Mouse (Mus musculus) megakaryocyte-erythroid progenitor cell, adult 5 weeks (primary cell): ENCODE results near the gene Rxfp4. TPM values are rescaled to one million over a fixed set of nuclear protein-coding genes. Genes with fewer than 3 reads are reported as not detected.

Experiments
- polyA plus RNA-seq: library from polyadenylated mRNA; stranded (reverse); fragments of >175 nt; gene quantifications from 2 replicates; pipeline ENCODE4 v1.2.3, GENCODE M21; 2012

Rxfp4 gene
- polyA plus RNA-seq = not detected in 2 replicates

GRCm38 (mm10) chr3:88652846-88653515 is at the start of gene Rxfp4:
Gene Rxfp4, minus strand, starts transcription at chr3:88653142.

GRCm38 (mm10) chr3:88684980-88685941 is 32.3 kb upstream of the Rxfp4 start, which contains the start of gene Khdc4:
Gene Khdc4, plus strand, starts transcription at chr3:88685803.

GRCm38 (mm10) chr3:88605666-88606065 is 47.3 kb downstream of the Rxfp4 start, which contains the start of gene Arhgef2:
Gene Arhgef2, plus strand, starts transcription at chr3:88605966.

Other genes starting within 250 kb of the Rxfp4 start
- gene Pmf1, start 242.8 kb downstream of the Rxfp4 start, polyA plus RNA-seq = 203 and 221 TPM in 2 replicates
- gene Slc25a44, start 228.0 kb downstream of the Rxfp4 start, polyA plus RNA-seq = 8.2 and 8.3 TPM in 2 replicates
- 60.3 and 109 TPM in 2 replicates for gene Sema4a, start 192.0 kb downstream of the Rxfp4 start, polyA plus RNA-seq
- 80.9 and 128 TPM in 2 replicates for gene Lmna, start 143.2 kb downstream of the Rxfp4 start, polyA plus RNA-seq
- gene Mex3a, start 120.7 kb downstream of the Rxfp4 start, polyA plus RNA-seq = 8.8 and 16.2 TPM in 2 replicates
- 0.24 and 0.69 TPM in 2 replicates for gene Rab25, start 104.8 kb downstream of the Rxfp4 start, polyA plus RNA-seq
- gene Lamtor2, start 100.1 kb downstream of the Rxfp4 start, polyA plus RNA-seq = 121 and 149 TPM in 2 replicates
- 74.0 and 78.9 TPM in 2 replicates for gene Ubqln4, start 99.4 kb downstream of the Rxfp4 start, polyA plus RNA-seq
- gene Ssr2, start 77.3 kb downstream of the Rxfp4 start, polyA plus RNA-seq = 298 and 364 TPM in 2 replicates
- gene Arhgef2, start 47.2 kb downstream of the Rxfp4 start, polyA plus RNA-seq = 425 and 439 TPM in 2 replicates
- 14.9 and 17.2 TPM in 2 replicates for gene Khdc4, start 32.7 kb upstream of the Rxfp4 start, polyA plus RNA-seq
- gene Rit1, start 63.7 kb upstream of the Rxfp4 start, polyA plus RNA-seq = 13.4 and 15.4 TPM in 2 replicates
- 0.49 and 0.78 TPM in 2 replicates for gene Syt11, start 122.0 kb upstream of the Rxfp4 start, polyA plus RNA-seq
- gene Gon4l, start 182.1 kb upstream of the Rxfp4 start, polyA plus RNA-seq = 11.9 and 18.4 TPM in 2 replicates